Mouse (Mus musculus): Measurements from ENCODE around the gene Jazf1. TPM values are rescaled to one million over a fixed set of nuclear protein-coding genes. Genes with fewer than 3 reads are reported as not detected.

Jazf1 gene
- total and polyA plus RNA-seq, 3 experiments = not detected

DNA sequence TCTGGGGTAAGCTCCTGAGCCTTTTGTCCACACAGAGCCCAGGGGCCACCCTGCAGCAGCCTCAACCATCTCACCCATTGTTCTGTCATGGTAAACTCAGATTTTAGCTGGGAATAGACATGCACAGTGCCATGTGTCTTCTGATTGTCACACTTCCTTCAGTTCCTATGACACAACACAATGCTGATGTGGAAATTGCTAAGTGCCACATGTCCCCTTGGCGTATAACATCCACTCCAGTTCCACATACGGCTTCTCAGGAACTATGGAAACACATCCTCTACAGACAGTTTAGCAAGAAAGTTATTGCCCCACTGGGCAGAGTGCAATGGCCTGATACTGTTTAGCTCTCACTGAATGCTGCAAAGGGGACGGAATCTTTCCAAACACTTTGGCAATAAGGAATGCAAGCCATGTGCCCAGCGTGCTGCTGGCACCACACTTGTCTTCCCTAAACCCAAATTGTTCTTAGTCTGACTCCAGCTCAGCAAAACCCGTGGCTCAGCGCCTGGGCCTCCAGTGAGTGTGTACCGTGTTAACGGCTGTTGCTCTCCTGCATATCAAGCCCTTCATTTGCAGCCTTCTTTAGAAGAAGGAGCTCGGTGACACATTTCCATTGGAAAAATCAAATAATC lies 207.1 kb downstream of the Jazf1 start:
- no peak for TF ChIP-seq USF1 (IDR thresholded peaks at IDR 0.05; ENCODE audit: low read depth, low read length)
- TF ChIP-seq CTCF (IDR thresholded peaks at IDR 0.05 in 2 of 3, conservative IDR thresholded peaks at IDR 0.05 in 1 of 3; ENCODE audit: control insufficient read depth in 1 of 3, insufficient read depth in 1 of 3, low read depth in 2 of 3, low read length in 3 of 3, poor library complexity in 1 of 3, severe bottlenecking in 1 of 3) = no peak
- Histone ChIP-seq H3K79me2 (ENCODE audit: control insufficient read depth, insufficient read depth, low read length, poor library complexity) (no peaks in the 10 kb centered on the region), H3K27ac (ENCODE audit: control insufficient read depth, low read depth, low read length) (no peak overlapping the region), H3K4me1 (ENCODE audit: control insufficient read depth in 1 of 2, insufficient read depth in 2 of 2, low read length in 2 of 2) (no peaks in the 10 kb centered on the region), H3K36me3 (ENCODE audit: control insufficient read depth in 1 of 2, insufficient read depth in 2 of 2, low read length in 2 of 2) (no peaks in the 10 kb centered on the region), H3K27me3 (ENCODE audit: control insufficient read depth in 1 of 2, insufficient read depth in 2 of 2, low read length in 2 of 2) (no peaks in the 10 kb centered on the region; a peak in 1 of 4 replicates), H3K9me3 (replicated peaks; ENCODE audit: insufficient read depth, low read length) (no peaks in the 10 kb centered on the region), H3K4me3 (ENCODE audit: control insufficient read depth in 1 of 2, insufficient read depth in 1 of 2, low read depth in 2 of 2, low read length in 2 of 2) (no peak overlapping the region), H3K9ac (ENCODE audit: control insufficient read depth, low read depth, low read length, poor library complexity, severe bottlenecking) (no peak overlapping the region)
- DNase-seq (ENCODE audit: low read depth, low spot score) = no peak

DNA sequence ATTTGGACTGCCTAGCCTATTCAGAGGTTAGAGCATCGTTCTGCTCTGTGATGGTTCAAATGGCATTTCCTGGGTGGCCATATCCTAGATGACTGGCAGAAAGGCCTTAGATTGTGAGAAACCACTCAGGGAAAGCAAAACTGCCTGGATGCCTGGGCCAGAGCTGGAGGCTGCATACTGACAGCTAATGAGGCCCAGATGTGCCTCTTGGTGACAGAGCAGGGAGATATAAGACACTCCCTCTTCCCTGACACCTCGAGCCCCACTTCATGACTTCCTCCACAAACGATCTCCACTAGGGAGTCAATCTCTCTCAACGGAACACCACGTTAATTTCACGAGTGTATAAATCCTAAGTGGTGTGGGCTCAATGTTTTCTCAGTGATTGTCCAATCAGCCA lies 207.7 kb downstream of the Jazf1 start:
- no peak overlapping the region for H3K4me3 ChIP-seq (ENCODE audit: control insufficient read depth in 1 of 2, insufficient read depth in 1 of 2, low read depth in 2 of 2, low read length in 2 of 2)
- H3K9ac ChIP-seq (ENCODE audit: control insufficient read depth, low read depth, low read length, poor library complexity, severe bottlenecking) = no peak overlapping the region
- H3K27me3 ChIP-seq (ENCODE audit: control insufficient read depth in 1 of 2, insufficient read depth in 2 of 2, low read length in 2 of 2) = no peaks in the 10 kb centered on the region; a peak in 1 of 4 replicates
- no peak for DNase-seq (ENCODE audit: low read depth, low spot score)
- TF ChIP-seq GATA1 (IDR thresholded peaks at IDR 0.05; ENCODE audit: low read depth, low read length) = no peak
- no peak for TF ChIP-seq ELF1 (IDR thresholded peaks at IDR 0.05; ENCODE audit: low read depth, low read length)
- no peak for TF ChIP-seq ZC3H11A (IDR thresholded peaks at IDR 0.05; ENCODE audit: low read depth, low read length)
- TF ChIP-seq MYB (IDR thresholded peaks at IDR 0.05; ENCODE audit: low read depth, low read length) = no peak
- no peak for TF ChIP-seq NELFE (IDR thresholded peaks at IDR 0.05; ENCODE audit: low read depth, low read length)
- TF ChIP-seq CTCF (IDR thresholded peaks at IDR 0.05 in 2 of 3, conservative IDR thresholded peaks at IDR 0.05 in 1 of 3; ENCODE audit: control insufficient read depth in 1 of 3, insufficient read depth in 1 of 3, low read depth in 2 of 3, low read length in 3 of 3, poor library complexity in 1 of 3, severe bottlenecking in 1 of 3) = no peak
- no peak for TF ChIP-seq POLR2A (IDR thresholded peaks at IDR 0.05; ENCODE audit: control insufficient read depth in 1 of 2, insufficient read depth in 1 of 2, low read depth in 1 of 2, low read length in 2 of 2, poor library complexity in 1 of 2)
- TF ChIP-seq MEF2A (IDR thresholded peaks at IDR 0.05; ENCODE audit: extremely low read depth, insufficient replicate concordance, low read depth, low read length, poor library complexity, severe bottlenecking) = no peak
- no peak for TF ChIP-seq SMC3 (IDR thresholded peaks at IDR 0.05; ENCODE audit: low read depth, low read length)
- H3K36me3 ChIP-seq (ENCODE audit: control insufficient read depth in 1 of 2, insufficient read depth in 2 of 2, low read length in 2 of 2) = no peaks in the 10 kb centered on the region
- H3K4me1 ChIP-seq (ENCODE audit: control insufficient read depth in 1 of 2, insufficient read depth in 2 of 2, low read length in 2 of 2) = no peaks in the 10 kb centered on the region
- no peaks in the 10 kb centered on the region for H3K79me2 ChIP-seq (ENCODE audit: control insufficient read depth, insufficient read depth, low read length, poor library complexity)
- no peaks in the 10 kb centered on the region for H3K9me3 ChIP-seq (replicated peaks; ENCODE audit: insufficient read depth, low read length)
- no peak overlapping the region for H3K27ac ChIP-seq (ENCODE audit: control insufficient read depth, low read depth, low read length)

DNA sequence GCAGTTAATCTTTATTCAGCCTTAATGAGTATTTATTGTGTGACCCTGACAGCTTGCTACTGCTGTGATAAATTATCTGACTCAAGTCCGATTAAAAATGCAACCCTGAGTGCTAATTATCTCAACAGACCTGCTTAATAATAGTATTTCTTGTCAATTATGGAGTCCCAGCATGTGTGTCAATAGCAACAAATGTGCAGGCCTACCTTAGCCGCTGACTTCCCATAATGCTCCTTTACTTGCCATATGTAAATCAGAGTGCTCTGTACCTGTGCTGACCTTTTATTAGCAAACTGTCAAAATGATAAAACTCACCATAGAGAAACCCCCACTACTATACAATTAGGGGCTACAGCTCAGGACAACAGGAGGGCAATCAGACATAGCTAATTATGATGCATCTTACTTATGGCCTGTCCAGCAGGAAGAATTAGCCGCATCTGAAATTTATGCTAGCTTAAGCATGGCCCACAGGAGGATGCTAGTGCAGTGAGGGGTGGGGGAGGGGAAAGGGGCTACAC lies 209.5 kb downstream of the Jazf1 start:
- Histone ChIP-seq H3K9ac (ENCODE audit: control insufficient read depth, low read depth, low read length, poor library complexity, severe bottlenecking) (no peak overlapping the region), H3K27me3 (ENCODE audit: control insufficient read depth in 1 of 2, insufficient read depth in 2 of 2, low read length in 2 of 2) (no peaks in the 10 kb centered on the region)

More for the DNA sequence above, 209.5 kb downstream of the Jazf1 start:
- Histone ChIP-seq H3K36me3 (ENCODE audit: control insufficient read depth in 1 of 2, insufficient read depth in 2 of 2, low read length in 2 of 2) (no peaks in the 10 kb centered on the region), H3K4me1 (ENCODE audit: control insufficient read depth in 1 of 2, insufficient read depth in 2 of 2, low read length in 2 of 2) (no peaks in the 10 kb centered on the region), H3K79me2 (ENCODE audit: control insufficient read depth, insufficient read depth, low read length, poor library complexity) (no peaks in the 10 kb centered on the region), H3K27ac (ENCODE audit: control insufficient read depth, low read depth, low read length) (no peak overlapping the region), H3K4me3 (ENCODE audit: control insufficient read depth in 1 of 2, insufficient read depth in 1 of 2, low read depth in 2 of 2, low read length in 2 of 2) (no peak overlapping the region), H3K9me3 (replicated peaks; ENCODE audit: insufficient read depth, low read length) (no peaks in the 10 kb centered on the region)
- DNase-seq (ENCODE audit: low read depth, low spot score) = no peak
- TF ChIP-seq EP300 (IDR thresholded peaks at IDR 0.05; ENCODE audit: low read depth in 1 of 2, low read length in 2 of 2) = no peak
- no peak for TF ChIP-seq CHD1 (IDR thresholded peaks at IDR 0.05; ENCODE audit: low read depth, low read length)
- TF ChIP-seq TAL1 (IDR thresholded peaks at IDR 0.05; ENCODE audit: low read length) = no peak
- TF ChIP-seq ELF1 (IDR thresholded peaks at IDR 0.05; ENCODE audit: low read depth, low read length) = no peak
- TF ChIP-seq SMC3 (IDR thresholded peaks at IDR 0.05; ENCODE audit: low read depth, low read length) = no peak
- TF ChIP-seq SIN3A (IDR thresholded peaks at IDR 0.05; ENCODE audit: low read length) = no peak
- no peak for TF ChIP-seq RAD21 (IDR thresholded peaks at IDR 0.05; ENCODE audit: low read depth, low read length)
- TF ChIP-seq CHD2 (IDR thresholded peaks at IDR 0.05; ENCODE audit: low read length) = no peak
- TF ChIP-seq MEF2A (IDR thresholded peaks at IDR 0.05; ENCODE audit: extremely low read depth, insufficient replicate concordance, low read depth, low read length, poor library complexity, severe bottlenecking) = no peak
- TF ChIP-seq HCFC1 (IDR thresholded peaks at IDR 0.05; ENCODE audit: low read depth, low read length) = no peak
- no peak for TF ChIP-seq E2F4 (IDR thresholded peaks at IDR 0.05; ENCODE audit: borderline replicate concordance, low read depth, low read length)
- TF ChIP-seq MAZ (IDR thresholded peaks at IDR 0.05; ENCODE audit: low read depth, low read length) = no peak
- TF ChIP-seq MAFK (IDR thresholded peaks at IDR 0.05; ENCODE audit: borderline replicate concordance, low read depth, low read length) = no peak
- no peak for TF ChIP-seq GABPA (IDR thresholded peaks at IDR 0.05; ENCODE audit: low read depth, low read length)
- TF ChIP-seq MAX (IDR thresholded peaks at IDR 0.05; ENCODE audit: low read length) = no peak
- TF ChIP-seq MYB (IDR thresholded peaks at IDR 0.05; ENCODE audit: low read depth, low read length) = no peak
